Mouse (Mus musculus) MEL (cell line): ENCODE results near the gene Fv1. TPM values are rescaled to one million over a fixed set of nuclear protein-coding genes. Genes with fewer than 3 reads are reported as not detected.

Experiments used
- DNase-seq: peaks from one replicate; pipeline ENCODE4 v3.0.0; 2011; ENCODE audit warnings: low read depth, low spot score
- H3K27ac ChIP-seq: 2 replicates; pipeline ENCODE4 v1.5.1; 2012; ENCODE audit warnings: low read depth, mild to moderate bottlenecking, control low read depth, low read length, moderate library complexity; ENCODE audit not compliant: control insufficient read depth
- H3K27me3 ChIP-seq, 2 experiments: fragments of 150-350 bp in 1 of 2; sonication (generic) in 1 of 2; 2 replicates each; pipeline ENCODE4 v1.6.1; 2012; ENCODE audit warnings: low read length in 2 of 2, mild to moderate bottlenecking in 2 of 2, improper control_type of control experiment in 1 of 2, moderate library complexity in 1 of 2; ENCODE audit not compliant: insufficient read depth in 2 of 2, control insufficient read depth in 1 of 2
- H3K36me3 ChIP-seq, 2 experiments: 2 replicates each; pipeline ENCODE4 v1.6.1; 2012 to 2014; ENCODE audit warnings: low read length in 2 of 2, improper control_type of control experiment in 1 of 2, inconsistent platforms in 1 of 2, mild to moderate bottlenecking in 1 of 2; ENCODE audit not compliant: insufficient read depth in 2 of 2, control insufficient read depth in 1 of 2
- H3K4me1 ChIP-seq, 2 experiments: fragments of 150-350 bp in 1 of 2; sonication (generic) in 1 of 2; 2 replicates each; pipeline ENCODE4 v1.6.1; 2012; ENCODE audit warnings: low read length in 2 of 2, improper control_type of control experiment in 1 of 2, mild to moderate bottlenecking in 1 of 2; ENCODE audit not compliant: insufficient read depth in 2 of 2, control insufficient read depth in 1 of 2
- H3K4me3 ChIP-seq, 2 experiments: fragments of 150-350 bp in 1 of 2; sonication (generic) in 1 of 2; 2 replicates each; pipeline ENCODE4 v1.5.1; 2012; ENCODE audit warnings: low read depth in 2 of 2, low read length in 2 of 2, mild to moderate bottlenecking in 2 of 2, moderate library complexity in 2 of 2, control low read depth in 1 of 2, improper control_type of control experiment in 1 of 2; ENCODE audit not compliant: control insufficient read depth in 1 of 2, insufficient read depth in 1 of 2
- H3K79me2 ChIP-seq: 2 replicates; pipeline ENCODE4 v1.6.1; 2012; ENCODE audit warnings: mild to moderate bottlenecking, low read length, moderate library complexity; ENCODE audit not compliant: control insufficient read depth, poor library complexity, insufficient read depth
- H3K9ac ChIP-seq: 2 replicates; pipeline ENCODE4 v1.6.1; 2012; ENCODE audit warnings: low read depth, mild to moderate bottlenecking, control low read depth, low read length, moderate library complexity; ENCODE audit not compliant: control insufficient read depth, poor library complexity, severe bottlenecking
- H3K9me3 ChIP-seq: fragments of 150-350 bp; sonication (generic); replicated peaks from 2 replicates; pipeline ENCODE4 v1.6.1; 2012; ENCODE audit warnings: mild to moderate bottlenecking, low read length, improper control_type of control experiment, moderate library complexity; ENCODE audit not compliant: insufficient read depth
- BHLHE40 ChIP-seq: IDR thresholded peaks from 2 replicates; pipeline ENCODE4 v1.6.1; 2012; ENCODE audit warnings: low read depth, mild to moderate bottlenecking, inconsistent platforms, low read length, improper control_type of control experiment, borderline replicate concordance
- CHD1 ChIP-seq: IDR thresholded peaks from 2 replicates; pipeline ENCODE4 v1.6.1; 2012; ENCODE audit warnings: low read depth, mild to moderate bottlenecking, inconsistent platforms, low read length, improper control_type of control experiment
- CTCF ChIP-seq, 3 experiments: IDR thresholded peaks in 2 of 3; conservative IDR thresholded peaks in 1 of 3; 2 replicates each; pipeline ENCODE4 v1.5.1; 2011 to 2012; ENCODE audit warnings: low read length in 3 of 3, low read depth in 2 of 3, mild to moderate bottlenecking in 2 of 3, improper control_type of control experiment in 1 of 3, inconsistent platforms in 1 of 3, mixed read lengths in 1 of 3, moderate library complexity in 1 of 3; ENCODE audit not compliant: control insufficient read depth in 1 of 3, insufficient read depth in 1 of 3, poor library complexity in 1 of 3, severe bottlenecking in 1 of 3
- HCFC1 ChIP-seq: IDR thresholded peaks from 2 replicates; pipeline ENCODE4 v1.6.1; 2012; ENCODE audit warnings: low read depth, mild to moderate bottlenecking, inconsistent platforms, low read length, improper control_type of control experiment, moderate library complexity
- MAX ChIP-seq: IDR thresholded peaks from 2 replicates; pipeline ENCODE4 v1.6.1; 2011; ENCODE audit warnings: low read length, improper control_type of control experiment
- MEF2A ChIP-seq: IDR thresholded peaks from 2 replicates; pipeline ENCODE4 v1.6.1; 2014; ENCODE audit warnings: low read depth, mild to moderate bottlenecking, inconsistent platforms, low read length, improper control_type of control experiment; ENCODE audit not compliant: poor library complexity, insufficient replicate concordance, severe bottlenecking; ENCODE audit errors: extremely low read depth
- MYB ChIP-seq: IDR thresholded peaks from 2 replicates; pipeline ENCODE4 v1.6.1; 2011; ENCODE audit warnings: mild to moderate bottlenecking, low read depth, low read length, improper control_type of control experiment
- MYC ChIP-seq: IDR thresholded peaks from 2 replicates; pipeline ENCODE4 v1.6.1; 2011; ENCODE audit warnings: low read depth, mild to moderate bottlenecking, low read length, improper control_type of control experiment, moderate library complexity
- NRF1 ChIP-seq: IDR thresholded peaks from 2 replicates; pipeline ENCODE4 v1.6.1; 2014; ENCODE audit warnings: low read depth, mild to moderate bottlenecking, inconsistent platforms, low read length, improper control_type of control experiment, moderate library complexity; ENCODE audit not compliant: poor library complexity, insufficient read depth, severe bottlenecking
- POLR2AphosphoS2 ChIP-seq: IDR thresholded peaks from 2 replicates; pipeline ENCODE4 v1.6.1; 2011; ENCODE audit warnings: low read length, improper control_type of control experiment
- RAD21 ChIP-seq: IDR thresholded peaks from 2 replicates; pipeline ENCODE4 v1.6.1; 2011; ENCODE audit warnings: mild to moderate bottlenecking, low read depth, low read length, improper control_type of control experiment
- RCOR1 ChIP-seq: IDR thresholded peaks from 2 replicates; pipeline ENCODE4 v1.6.1; 2012; ENCODE audit warnings: low read depth, mild to moderate bottlenecking, inconsistent platforms, low read length, improper control_type of control experiment
- TBP ChIP-seq: IDR thresholded peaks from 2 replicates; pipeline ENCODE4 v1.8.0; 2011; ENCODE audit warnings: low read depth, low read length, improper control_type of control experiment
- TCF12 ChIP-seq: IDR thresholded peaks from 2 replicates; pipeline ENCODE4 v1.6.1; 2014; ENCODE audit warnings: low read depth, mild to moderate bottlenecking, inconsistent platforms, low read length, improper control_type of control experiment, moderate library complexity
- UBTF ChIP-seq: IDR thresholded peaks from 2 replicates; pipeline ENCODE4 v1.6.1; 2012; ENCODE audit warnings: low read depth, mild to moderate bottlenecking, inconsistent platforms, low read length, improper control_type of control experiment, moderate library complexity, borderline replicate concordance; ENCODE audit not compliant: insufficient read depth
- ZNF384 ChIP-seq: IDR thresholded peaks from 2 replicates; pipeline ENCODE4 v1.6.1; 2012; ENCODE audit warnings: low read depth, mild to moderate bottlenecking, inconsistent platforms, low read length, improper control_type of control experiment
- polyA plus RNA-seq, 2 experiments: library from polyadenylated mRNA; stranded (reverse) in 1 of 2; unstranded in 1 of 2; fragments of >175 nt in 1 of 2; fragments of >200 nt in 1 of 2; gene quantifications; 2 replicates each; pipeline versions ENCODE4 v1.2.1 to v1.2.4; 2012; ENCODE audit warnings: low replicate concordance in 2 of 2, low read depth in 1 of 2; ENCODE audit not compliant: insufficient read length in 2 of 2, insufficient read depth in 1 of 2, missing spikeins in 1 of 2
- total RNA-seq: library from RNA; depleted of rRNA; stranded (reverse); fragments of 300-350 nt; gene quantifications from 2 replicates; pipeline ENCODE4 v1.2.3, GENCODE M21; 2012

Gene Fv1
- total and polyA plus RNA-seq, 3 experiments = 3.0 to 4.6 TPM; not detected in 1

DNA sequence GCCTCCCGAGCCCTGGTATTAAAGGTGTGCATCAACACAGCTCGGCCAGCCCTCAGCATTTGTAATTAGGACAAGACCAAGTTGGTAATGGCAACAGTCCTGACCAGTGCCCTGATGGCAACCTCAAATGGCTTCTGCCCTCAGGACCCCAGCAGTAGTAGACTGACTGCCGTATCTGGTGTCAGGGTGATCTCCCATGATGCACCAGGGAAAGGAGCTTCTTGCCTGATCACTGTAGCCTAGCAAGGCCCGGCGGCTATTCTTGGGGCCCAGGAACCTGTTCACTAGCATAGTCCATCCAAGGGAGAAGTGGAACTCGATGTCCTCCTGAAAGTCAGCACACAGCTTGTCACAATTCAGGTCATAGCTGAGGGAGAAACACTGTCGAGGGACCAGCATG lies 13.0 kb downstream of the Fv1 start:
- Histone ChIP-seq H3K36me3 (peaks cover 0 to 12% of the 10 kb centered on the region in 2 experiments; a peak in 2 of 4 replicates), H3K27ac (no peak overlapping the region)

DNA sequence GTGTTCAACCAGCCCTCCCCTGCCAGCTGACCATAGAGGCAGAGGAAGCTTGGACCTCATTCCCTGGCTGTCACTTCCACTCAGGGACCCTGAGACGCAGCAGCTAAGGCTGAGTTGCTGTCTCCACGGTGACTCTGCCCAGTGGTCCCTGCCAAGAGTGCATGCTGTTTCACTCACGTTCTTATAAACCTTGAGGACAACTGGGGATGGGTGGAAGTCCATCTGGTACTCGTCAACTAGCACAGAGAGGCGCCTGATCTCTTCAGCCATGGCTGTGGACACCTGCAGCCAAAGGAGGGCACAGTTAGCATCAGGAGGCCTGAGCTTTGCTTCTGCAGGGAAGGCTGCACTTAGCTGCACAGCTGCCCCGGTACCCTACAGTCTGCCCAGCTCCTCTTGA lies 14.3 kb downstream of the Fv1 start:
- H3K4me1 ChIP-seq = no peaks in the 10 kb centered on the region
- no peaks in the 10 kb centered on the region for H3K79me2 ChIP-seq
- no peaks in the 10 kb centered on the region for H3K27me3 ChIP-seq
- no peak overlapping the region for H3K4me3 ChIP-seq
- H3K9ac ChIP-seq = no peak overlapping the region
- H3K9me3 ChIP-seq = no peaks in the 10 kb centered on the region
- no peak overlapping the region for H3K27ac ChIP-seq
- no peak for DNase-seq
- peaks cover 0 to 12% of the 10 kb centered on the region in 2 experiments; a peak in 2 of 4 replicates for H3K36me3 ChIP-seq
- TF ChIP-seq CTCF (IDR thresholded peaks at IDR 0.05 in 2 of 3, conservative IDR thresholded peaks at IDR 0.05 in 1 of 3; ENCODE audit: control insufficient read depth in 1 of 3, insufficient read depth in 1 of 3, low read depth in 2 of 3, low read length in 3 of 3, poor library complexity in 1 of 3, severe bottlenecking in 1 of 3) (no peak), NRF1 (no peak), ZNF384 (no peak), CHD1 (no peak), TBP (no peak), MYB (no peak), RCOR1 (no peak), HCFC1 (no peak), BHLHE40 (no peak)

More for the DNA sequence above, 13.0 kb downstream of the Fv1 start:
- TF ChIP-seq POLR2AphosphoS2 (no peak), MEF2A (no peak), TCF12 (no peak), NRF1 (no peak), UBTF (no peak), RAD21 (no peak), MAX (no peak), MYC (no peak), TBP (no peak), HCFC1 (no peak)
- H3K9me3 ChIP-seq = no peaks in the 10 kb centered on the region
- no peak for DNase-seq
- H3K9ac ChIP-seq = no peak overlapping the region
- H3K79me2 ChIP-seq = no peaks in the 10 kb centered on the region
- H3K27me3 ChIP-seq = no peaks in the 10 kb centered on the region
- H3K4me3 ChIP-seq = no peak overlapping the region
- no peaks in the 10 kb centered on the region for H3K4me1 ChIP-seq
